Mouse (Mus musculus) testis, adult 2 months (tissue): ENCODE results near the gene Daam1.

Experiments
- CTCF ChIP-seq: fragments of 200-500 bp; IDR thresholded peaks from 2 replicates; pipeline ENCODE4 v1.5.1; 2012; ENCODE audit warnings: low read depth, mild to moderate bottlenecking, inconsistent platforms, low read length, moderate library complexity; ENCODE audit not compliant: control insufficient read depth, insufficient read depth, insufficient replicate concordance
- POLR2A ChIP-seq: fragments of 200-500 bp; IDR thresholded peaks from 2 replicates; pipeline ENCODE4 v1.6.1; 2012; ENCODE audit warnings: low read depth, mild to moderate bottlenecking, inconsistent platforms, low read length, moderate library complexity; ENCODE audit not compliant: control insufficient read depth

GRCm38 (mm10) chr12:72015296-72015695, 184.4 kb downstream of the Daam1 start:
- TF ChIP-seq CTCF = no peak
- no peak for TF ChIP-seq POLR2A
